Mouse (Mus musculus) bone marrow, adult 2 months (tissue): ENCODE measurements at regions not wholly inside any gene's neighbourhood (a gene's known extent, or its start where the extent isn't known, plus 50 kb on each side); places are given as distances from the start of the nearest gene placed in this dataset.

Experiments used
- H3K27ac ChIP-seq: fragments of 200-500 bp; 2 replicates; pipeline ENCODE4 v1.5.1; 2012; ENCODE audit warnings: low read depth, mild to moderate bottlenecking, control low read depth, inconsistent platforms, low read length; ENCODE audit not compliant: control insufficient read depth, poor library complexity, insufficient read depth
- H3K4me1 ChIP-seq: fragments of 200-500 bp; 2 replicates; pipeline ENCODE4 v1.6.1; 2011; ENCODE audit warnings: low read length; ENCODE audit not compliant: control insufficient read depth, insufficient read depth
- H3K4me3 ChIP-seq: fragments of 200-500 bp; replicated peaks from 2 replicates; pipeline ENCODE3; 2011; ENCODE audit warnings: mild to moderate bottlenecking, low read depth, low read length, control low read depth; ENCODE audit not compliant: control insufficient read depth
- CTCF ChIP-seq: fragments of 200-500 bp; IDR thresholded peaks from 2 replicates; pipeline ENCODE4 v1.5.1; 2011; ENCODE audit warnings: low read length, control low read depth; ENCODE audit not compliant: control insufficient read depth, insufficient read depth
- POLR2A ChIP-seq: fragments of 200-500 bp; IDR thresholded peaks from 2 replicates; pipeline ENCODE4 v1.6.1; 2011; ENCODE audit warnings: low read depth, mild to moderate bottlenecking, control low read depth, low read length, borderline replicate concordance; ENCODE audit not compliant: control insufficient read depth
- WGBS: fragments of 180-500 bp; shearing (Covaris S2); methylation state at CpG from one replicate; pipeline ENCODE4 v1.1.7; 2018; 5-methylcytosine and 5-hydroxymethylcytosine counted together

- Histone ChIP-seq H3K4me1 (no peaks in the 10 kb centered on the region), H3K4me3 (no peak overlapping the region), H3K27ac (no peak overlapping the region)
- 77% methylated on average over 5 of the region's 5 CpGs for WGBS
- TF ChIP-seq POLR2A (no peak), CTCF (no peak)
Observed at GRCm38 (mm10) chr15:27020471-27020870, 125.1 kb upstream of the Fbxl7 start.

GRCm38 (mm10) chr15:27033261-27033660 lies 137.9 kb upstream of the Fbxl7 start:
- Histone ChIP-seq H3K27ac (no peak overlapping the region), H3K4me1 (no peaks in the 10 kb centered on the region), H3K4me3 (no peak overlapping the region)
- TF ChIP-seq CTCF (no peak), POLR2A (no peak)
- WGBS: 65% methylated on average over 2 of the region's 2 CpGs

- Histone ChIP-seq H3K4me3 (no peak overlapping the region), H3K27ac (no peak overlapping the region), H3K4me1 (no peaks in the 10 kb centered on the region)
- TF ChIP-seq POLR2A: no peak
- no peak for TF ChIP-seq CTCF
- WGBS: 80% methylated on average over 4 of the region's 4 CpGs
Observed at GRCm38 (mm10) chr15:27043788-27044187, 148.4 kb upstream of the Fbxl7 start.

GRCm38 (mm10) chr15:27050673-27051072 lies 155.3 kb upstream of the Fbxl7 start:
- TF ChIP-seq CTCF: no peak
- TF ChIP-seq POLR2A: no peak
- 67% methylated on average over 2 of the region's 2 CpGs for WGBS
- Histone ChIP-seq H3K27ac (no peak overlapping the region), H3K4me1 (no peaks in the 10 kb centered on the region), H3K4me3 (no peak overlapping the region)

- H3K4me3 ChIP-seq: no peak overlapping the region
- TF ChIP-seq POLR2A (no peak), CTCF (no peak)
- H3K27ac ChIP-seq: no peak overlapping the region
- no peaks in the 10 kb centered on the region for H3K4me1 ChIP-seq
Observed at GRCm38 (mm10) chr15:27063456-27063855, 168.1 kb upstream of the Fbxl7 start.

GRCm38 (mm10) chr15:27063971-27064370 lies 168.6 kb upstream of the Fbxl7 start:
- Histone ChIP-seq H3K4me1 (no peaks in the 10 kb centered on the region), H3K4me3 (no peak overlapping the region), H3K27ac (no peak overlapping the region)
- 71% methylated on average over 4 of the region's 4 CpGs for WGBS
- TF ChIP-seq CTCF: no peak
- no peak for TF ChIP-seq POLR2A

- Histone ChIP-seq H3K4me3 (no peak overlapping the region), H3K27ac (no peak overlapping the region), H3K4me1 (no peaks in the 10 kb centered on the region)
- TF ChIP-seq POLR2A: no peak
- no peak for TF ChIP-seq CTCF
- WGBS: 48% methylated on average over 1 of the region's 1 CpGs
Observed at GRCm38 (mm10) chr15:27067691-27068090, 172.3 kb upstream of the Fbxl7 start.

GRCm38 (mm10) chr15:27077926-27078325 lies 182.5 kb upstream of the Fbxl7 start:
- no peak overlapping the region for H3K27ac ChIP-seq
- WGBS: 72% methylated on average over 4 of the region's 4 CpGs
- no peak for TF ChIP-seq POLR2A
- TF ChIP-seq CTCF: no peak
- no peaks in the 10 kb centered on the region for H3K4me1 ChIP-seq
- H3K4me3 ChIP-seq: no peak overlapping the region

GRCm38 (mm10) chr15:27082826-27083225 lies 187.4 kb upstream of the Fbxl7 start:
- H3K4me1 ChIP-seq: no peaks in the 10 kb centered on the region
- TF ChIP-seq CTCF (no peak), POLR2A (no peak)
- no peak overlapping the region for H3K27ac ChIP-seq
- WGBS: 76% methylated on average over 5 of the region's 5 CpGs
- H3K4me3 ChIP-seq: no peak overlapping the region
